Mouse (Mus musculus): ENCODE measurements around the gene Ypel3. TPM values are rescaled to one million over a fixed set of nuclear protein-coding genes. Genes with fewer than 3 reads are reported as not detected.

Gene Ypel3
- polyA plus RNA-seq, 1 experiment from 2014 or later, result 119 TPM

GRCm38 (mm10) chr7:126782693-126783092 lies 5.9 kb downstream of the Ypel3 start:
- H3K9ac ChIP-seq (ENCODE audit: low read depth, low read length), result no peak overlapping the region
- H3K4me2 ChIP-seq (ENCODE audit: low read depth, low read length), result no peak overlapping the region
- peaks cover 25% of the 10 kb centered on the region for H3K4me1 ChIP-seq (ENCODE audit: control insufficient read depth, low read depth, low read length)
- no peak overlapping the region for H3K4me3 ChIP-seq (ENCODE audit: low read depth, low read length)
- no peaks in the 10 kb centered on the region for H3K9me3 ChIP-seq (replicated peaks; ENCODE audit: control insufficient read depth, low read length)
- H3K27ac ChIP-seq (ENCODE audit: low read length), result no peak overlapping the region
- no peaks in the 10 kb centered on the region for H3K27me3 ChIP-seq (ENCODE audit: control insufficient read depth, insufficient read depth, low read depth, low read length)
- peaks cover 44% of the 10 kb centered on the region for H3K36me3 ChIP-seq (ENCODE audit: control insufficient read depth, insufficient read depth)
- ATAC-seq (ENCODE audit: low read depth), result no peak
- 74% methylated on average over 13 of the region's 13 CpGs for WGBS (ENCODE audit: insufficient replicate concordance)

- WGBS (ENCODE audit: insufficient replicate concordance), result 78% methylated on average over 7 of the region's 7 CpGs
- H3K36me3 ChIP-seq (ENCODE audit: control insufficient read depth, insufficient read depth), result peaks cover 50% of the 10 kb centered on the region
- H3K27me3 ChIP-seq (ENCODE audit: control insufficient read depth, insufficient read depth, low read depth, low read length), result no peaks in the 10 kb centered on the region
- no peak overlapping the region for H3K4me2 ChIP-seq (ENCODE audit: low read depth, low read length)
- H3K4me3 ChIP-seq (ENCODE audit: low read depth, low read length), result no peak overlapping the region
- H3K9ac ChIP-seq (ENCODE audit: low read depth, low read length), result no peak overlapping the region
- H3K9me3 ChIP-seq (replicated peaks; ENCODE audit: control insufficient read depth, low read length), result no peaks in the 10 kb centered on the region
- no peak overlapping the region for H3K27ac ChIP-seq (ENCODE audit: low read length)
- ATAC-seq (ENCODE audit: low read depth), result no peak
- peaks cover 19% of the 10 kb centered on the region for H3K4me1 ChIP-seq (ENCODE audit: control insufficient read depth, low read depth, low read length)
Measured at GRCm38 (mm10) chr7:126784469-126784868, 7.7 kb downstream of the Ypel3 start.

GRCm38 (mm10) chr7:126785056-126785455 lies 8.3 kb downstream of the Ypel3 start:
- H3K27me3 ChIP-seq (ENCODE audit: control insufficient read depth, insufficient read depth, low read depth, low read length), result no peaks in the 10 kb centered on the region
- H3K4me2 ChIP-seq (ENCODE audit: low read depth, low read length), result no peak overlapping the region
- peaks cover 55% of the 10 kb centered on the region for H3K36me3 ChIP-seq (ENCODE audit: control insufficient read depth, insufficient read depth)
- no peak for ATAC-seq (ENCODE audit: low read depth)
- H3K9me3 ChIP-seq (replicated peaks; ENCODE audit: control insufficient read depth, low read length), result no peaks in the 10 kb centered on the region
- no peak overlapping the region for H3K4me3 ChIP-seq (ENCODE audit: low read depth, low read length)
- WGBS (ENCODE audit: insufficient replicate concordance), result 76% methylated on average over 4 of the region's 4 CpGs
- peaks cover 15% of the 10 kb centered on the region for H3K4me1 ChIP-seq (ENCODE audit: control insufficient read depth, low read depth, low read length)
- no peak overlapping the region for H3K9ac ChIP-seq (ENCODE audit: low read depth, low read length)
- H3K27ac ChIP-seq (ENCODE audit: low read length), result no peak overlapping the region

- Histone ChIP-seq H3K27ac (ENCODE audit: low read length) (no peak overlapping the region), H3K27me3 (ENCODE audit: control insufficient read depth, insufficient read depth, low read depth, low read length) (no peaks in the 10 kb centered on the region), H3K9ac (ENCODE audit: low read depth, low read length) (no peak overlapping the region), H3K4me3 (ENCODE audit: low read depth, low read length) (no peak overlapping the region), H3K4me2 (ENCODE audit: low read depth, low read length) (no peak overlapping the region), H3K36me3 (ENCODE audit: control insufficient read depth, insufficient read depth) (peaks cover 54% of the 10 kb centered on the region), H3K9me3 (replicated peaks; ENCODE audit: control insufficient read depth, low read length) (no peaks in the 10 kb centered on the region), H3K4me1 (ENCODE audit: control insufficient read depth, low read depth, low read length) (peaks cover 14% of the 10 kb centered on the region)
- WGBS (ENCODE audit: insufficient replicate concordance), result 89% methylated on average over 14 of the region's 14 CpGs
- ATAC-seq (ENCODE audit: low read depth), result no peak
Measured at GRCm38 (mm10) chr7:126786142-126786541, 9.4 kb downstream of the Ypel3 start.

- H3K4me1 ChIP-seq (ENCODE audit: control insufficient read depth, low read depth, low read length), result peaks cover 20% of the 10 kb centered on the region
- H3K4me3 ChIP-seq (ENCODE audit: low read depth, low read length), result no peak overlapping the region
- H3K36me3 ChIP-seq (ENCODE audit: control insufficient read depth, insufficient read depth), result peaks cover 50% of the 10 kb centered on the region
- H3K4me2 ChIP-seq (ENCODE audit: low read depth, low read length), result no peak overlapping the region
- H3K9me3 ChIP-seq (replicated peaks; ENCODE audit: control insufficient read depth, low read length), result no peaks in the 10 kb centered on the region
- WGBS (ENCODE audit: insufficient replicate concordance), result 86% methylated on average over 4 of the region's 4 CpGs
- ATAC-seq (ENCODE audit: low read depth), result no peak
- no peak overlapping the region for H3K27ac ChIP-seq (ENCODE audit: low read length)
- no peaks in the 10 kb centered on the region for H3K27me3 ChIP-seq (ENCODE audit: control insufficient read depth, insufficient read depth, low read depth, low read length)
- H3K9ac ChIP-seq (ENCODE audit: low read depth, low read length), result no peak overlapping the region
Measured at GRCm38 (mm10) chr7:126789141-126789540, 12.4 kb downstream of the Ypel3 start.

GRCm38 (mm10) chr7:126791851-126792720 lies 15.3 kb downstream of the Ypel3 start, which contains the start of gene Ppp4c:
Gene Ppp4c (minus strand): TSS chr7:126792496.
- H3K4me1 ChIP-seq (ENCODE audit: control insufficient read depth, low read depth, low read length), result peaks cover 29% of the 10 kb centered on the region
- peak within 1 kb of the TSS; percentile 83 for H3K4me2 ChIP-seq (ENCODE audit: low read depth, low read length)
- peak; percentile 93 for ATAC-seq (ENCODE audit: low read depth)
- H3K27me3 ChIP-seq (ENCODE audit: control insufficient read depth, insufficient read depth, low read depth, low read length), result no peaks in the 10 kb centered on the region
- peak within 1 kb of the TSS; percentile 97 for H3K9ac ChIP-seq (ENCODE audit: low read depth, low read length)
- peaks cover 31% of the 10 kb centered on the region for H3K36me3 ChIP-seq (ENCODE audit: control insufficient read depth, insufficient read depth)
- peak within 1 kb of the TSS; percentile 94 for H3K27ac ChIP-seq (ENCODE audit: low read length)
- WGBS (ENCODE audit: insufficient replicate concordance), result under 1% methylated on average over 69 of the region's 83 CpGs
- peak within 1 kb of the TSS; percentile 94 for H3K4me3 ChIP-seq (ENCODE audit: low read depth, low read length)
- H3K9me3 ChIP-seq (replicated peaks; ENCODE audit: control insufficient read depth, low read length), result no peaks in the 10 kb centered on the region

GRCm38 (mm10) chr7:126792721-126793443 lies 16.1 kb downstream of the Ypel3 start:
- peak overlapping the region; percentile 66 for H3K4me2 ChIP-seq (ENCODE audit: low read depth, low read length)
- peak overlapping the region; percentile 97 for H3K9ac ChIP-seq (ENCODE audit: low read depth, low read length)
- H3K9me3 ChIP-seq (replicated peaks; ENCODE audit: control insufficient read depth, low read length), result no peaks in the 10 kb centered on the region
- WGBS (ENCODE audit: insufficient replicate concordance), result 16% methylated on average over 11 of the region's 11 CpGs
- no peaks in the 10 kb centered on the region for H3K27me3 ChIP-seq (ENCODE audit: control insufficient read depth, insufficient read depth, low read depth, low read length)
- H3K27ac ChIP-seq (ENCODE audit: low read length), result peak overlapping the region; percentile 94
- peaks cover 37% of the 10 kb centered on the region for H3K4me1 ChIP-seq (ENCODE audit: control insufficient read depth, low read depth, low read length)
- no peak for ATAC-seq (ENCODE audit: low read depth)
- peaks cover 23% of the 10 kb centered on the region for H3K36me3 ChIP-seq (ENCODE audit: control insufficient read depth, insufficient read depth)
- peak overlapping the region; percentile 94 for H3K4me3 ChIP-seq (ENCODE audit: low read depth, low read length)

GRCm38 (mm10) chr7:126793456-126794270 lies 16.9 kb downstream of the Ypel3 start:
- H3K9ac ChIP-seq (ENCODE audit: low read depth, low read length), result no peak overlapping the region
- 68% methylated on average over 4 of the region's 4 CpGs for WGBS (ENCODE audit: insufficient replicate concordance)
- H3K36me3 ChIP-seq (ENCODE audit: control insufficient read depth, insufficient read depth), result peaks cover 19% of the 10 kb centered on the region
- H3K4me1 ChIP-seq (ENCODE audit: control insufficient read depth, low read depth, low read length), result peaks cover 44% of the 10 kb centered on the region
- no peaks in the 10 kb centered on the region for H3K9me3 ChIP-seq (replicated peaks; ENCODE audit: control insufficient read depth, low read length)
- no peak overlapping the region for H3K27ac ChIP-seq (ENCODE audit: low read length)
- no peak for ATAC-seq (ENCODE audit: low read depth)
- no peak overlapping the region for H3K4me3 ChIP-seq (ENCODE audit: low read depth, low read length)
- no peaks in the 10 kb centered on the region for H3K27me3 ChIP-seq (ENCODE audit: control insufficient read depth, insufficient read depth, low read depth, low read length)
- no peak overlapping the region for H3K4me2 ChIP-seq (ENCODE audit: low read depth, low read length)
